Mouse (Mus musculus) left cerebral cortex, adult 2 months (tissue): ENCODE measurements at regions not wholly inside any gene's neighbourhood (a gene's known extent, or its start where the extent isn't known, plus 50 kb on each side); places are given as distances from the start of the nearest gene placed in this dataset.
"Not testable (repeated sequence)": the region's sequence is repeated elsewhere in the genome, so short reads cannot be mapped to it uniquely, and the experiment has no call there.

ENCODE experiments used
- DNase-seq, 2 experiments: peaks; one replicate each; pipeline ENCODE4 v3.0.0; 2021 to 2022; ENCODE audit warnings: low spot score in 2 of 2, mixed read lengths in 1 of 2; ENCODE audit errors: extremely low spot score in 1 of 2
- H3K27ac ChIP-seq: fragments of 200-600 bp; 2 replicates; pipeline ENCODE4 v1.8.1; 2022
- H3K4me3 ChIP-seq: fragments of 200-600 bp; 2 replicates; pipeline ENCODE4 v1.8.1; 2022
- CTCF ChIP-seq: fragments of 200-600 bp; IDR thresholded peaks from 2 replicates; pipeline ENCODE4 v1.8.1; 2022; ENCODE audit warnings: antibody characterized with exemption, mild to moderate bottlenecking, moderate library complexity
- intact Hi-C: fragments of 180-260 bp; cut with DNase I; formaldehyde crosslinking; loops from one replicate; pipeline ENCODE4 v1.15.1; 2025

DNA sequence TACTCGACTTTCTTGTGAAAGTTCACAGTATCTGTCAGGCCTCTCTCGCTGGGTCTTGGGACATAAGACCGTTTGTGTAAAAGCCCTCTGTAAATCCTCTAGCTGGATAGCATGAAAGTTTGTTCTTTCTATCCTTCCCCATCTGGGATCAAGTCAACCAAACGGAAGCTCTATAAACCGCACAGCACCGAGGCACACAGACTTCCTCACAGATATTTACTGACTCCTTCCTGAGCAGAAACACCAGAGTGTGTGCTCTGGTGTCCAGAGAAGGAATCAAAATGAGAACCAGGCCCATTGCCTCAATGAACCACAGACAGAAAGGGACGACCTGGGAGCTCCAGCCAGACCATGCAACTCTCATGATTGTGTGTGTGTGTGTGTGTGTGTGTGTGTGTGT is 502.6 kb downstream of the Gja1 start:
- no peak for TF ChIP-seq CTCF
- H3K4me3 ChIP-seq = no peak overlapping the region
- no peak overlapping the region for H3K27ac ChIP-seq
- DNase-seq = no peak
- intact Hi-C loops = no loop called here

DNA sequence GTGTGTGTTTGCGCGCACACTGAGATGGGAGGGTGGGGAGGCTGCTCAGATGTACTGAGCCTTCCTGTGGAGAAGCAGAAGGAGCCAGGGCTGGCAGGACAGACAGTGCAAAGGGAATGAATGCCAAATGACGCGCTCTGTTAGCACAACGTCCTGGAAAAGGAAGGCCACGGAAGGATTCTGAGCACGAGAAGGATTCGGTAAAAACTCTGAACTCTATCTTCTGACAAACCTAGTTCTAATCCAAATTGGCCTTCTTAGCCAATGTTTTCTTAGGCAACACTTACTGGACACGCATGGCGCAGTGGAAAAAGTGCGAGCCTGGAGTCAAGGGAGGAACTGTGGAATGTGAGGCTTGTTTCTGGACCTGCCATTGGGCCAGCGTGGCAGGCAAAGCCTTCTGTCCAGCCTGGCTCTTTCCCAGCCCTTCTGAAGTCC is 503.0 kb downstream of the Gja1 start:
- Histone ChIP-seq H3K4me3 (no peak overlapping the region), H3K27ac (no peak overlapping the region)

DNA sequence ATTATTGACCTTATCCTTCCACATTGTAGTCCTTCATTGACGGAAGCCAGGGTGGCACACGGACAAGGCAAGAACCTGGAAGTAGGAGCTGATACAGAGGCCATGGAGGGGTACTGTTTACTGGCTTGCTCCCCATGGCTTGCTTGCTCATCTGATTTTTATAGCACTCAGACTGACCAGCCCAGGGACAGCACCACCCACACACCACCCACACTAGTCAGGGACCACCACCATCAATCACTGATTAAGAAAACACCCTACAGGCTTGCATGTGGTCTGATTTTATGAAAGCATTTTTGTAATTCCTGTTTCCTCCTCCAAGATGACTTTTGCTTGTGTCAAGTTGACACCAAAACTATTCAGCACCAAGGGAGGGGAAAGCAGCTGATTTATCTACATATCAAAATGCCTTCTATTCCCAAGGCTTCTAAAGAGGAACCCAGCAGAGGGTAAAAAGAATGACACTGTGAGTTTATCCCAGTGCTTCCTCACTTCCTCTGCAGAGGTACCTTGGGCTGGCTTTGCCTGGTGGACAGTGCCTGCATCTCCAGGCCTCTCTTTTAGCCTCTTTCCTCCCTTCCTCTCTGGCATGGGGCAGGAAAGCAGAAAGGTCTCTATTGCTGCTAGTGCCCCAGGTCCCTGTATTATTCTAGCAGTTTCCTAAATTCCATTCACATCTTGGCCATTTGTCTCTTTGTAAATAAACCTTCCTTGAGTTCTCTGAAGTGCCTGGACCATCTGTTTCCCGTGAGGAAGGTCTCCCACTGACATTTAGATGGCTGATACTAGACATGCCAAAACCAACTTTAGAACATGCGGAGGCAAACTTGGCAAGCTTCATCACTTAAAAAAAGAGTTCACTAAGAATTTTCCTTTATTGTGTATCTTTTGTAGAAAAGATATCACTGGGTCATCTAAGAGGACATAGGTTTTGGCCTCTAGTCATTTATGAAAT is 507.6 kb downstream of the Gja1 start:
- no peak overlapping the region for H3K27ac ChIP-seq
- intact Hi-C loops = no loop called here
- no peak; the same call in 1 of the 2 replicates for TF ChIP-seq CTCF
- DNase-seq = no peak
- no peak overlapping the region for H3K4me3 ChIP-seq

More for the DNA sequence above, 503.0 kb downstream of the Gja1 start:
- no peak for DNase-seq
- no peak for TF ChIP-seq CTCF
- intact Hi-C loops = no loop called here

DNA sequence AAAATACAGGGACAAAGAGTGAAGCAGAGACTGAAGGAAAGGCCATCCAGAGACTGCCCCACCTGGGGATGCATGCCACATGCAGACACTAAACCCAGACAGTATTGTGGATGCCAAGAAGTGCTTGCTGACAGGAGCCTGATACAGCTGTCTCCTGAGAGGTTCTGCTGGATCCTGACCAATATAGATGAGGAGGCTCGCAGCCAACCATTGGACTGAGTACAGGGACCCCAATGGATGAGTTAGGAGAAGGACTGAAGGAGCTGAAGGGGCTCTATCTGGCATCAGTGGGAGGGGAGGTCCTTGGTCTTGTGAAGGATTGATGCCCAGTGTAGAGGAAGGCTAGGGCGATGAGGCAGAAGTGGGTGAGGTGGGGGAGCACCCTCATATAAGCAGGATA is 514.4 kb downstream of the Gja1 start:
- not testable (repeated sequence) for DNase-seq, H3K4me3 ChIP-seq, H3K27ac ChIP-seq
- intact Hi-C loops = loop anchor here (10.0 kb wide), 1 partner anchor 137 kb away; no protein-coding TSS in a partner anchor

DNA sequence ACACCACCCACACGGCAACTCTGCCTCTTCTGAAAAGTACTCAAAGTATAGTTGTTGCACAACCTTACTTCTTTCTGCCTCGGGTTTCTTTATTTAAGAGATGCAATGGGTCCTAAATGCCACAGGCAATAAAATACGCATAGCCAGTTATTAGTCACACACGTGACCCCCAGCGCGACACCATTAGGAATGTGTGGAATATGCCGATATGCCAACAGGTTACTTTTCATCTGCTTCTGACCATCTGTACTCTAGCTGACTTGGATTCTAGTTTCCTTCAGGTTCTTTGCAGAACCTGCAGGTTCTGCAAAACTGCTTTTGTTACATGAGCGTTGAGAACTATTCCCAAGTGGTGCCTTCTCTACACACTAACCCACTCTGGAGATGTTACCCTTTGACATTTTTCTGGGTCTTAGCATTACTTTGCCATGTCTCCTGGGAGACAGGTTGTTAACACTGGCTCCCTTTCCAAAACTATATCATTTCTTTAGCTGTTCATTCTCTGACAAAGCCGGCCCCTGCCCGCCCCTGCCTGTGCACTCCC is 515.6 kb downstream of the Gja1 start:
- no peak for TF ChIP-seq CTCF
- Histone ChIP-seq H3K27ac (peak overlapping the region; percentile 18; the same call in 1 of the 2 replicates), H3K4me3 (no peak overlapping the region)
- intact Hi-C loops = loop anchor here (10.0 kb wide), 1 partner anchor 138 kb away; no protein-coding TSS in a partner anchor
- DNase-seq = no peak

DNA sequence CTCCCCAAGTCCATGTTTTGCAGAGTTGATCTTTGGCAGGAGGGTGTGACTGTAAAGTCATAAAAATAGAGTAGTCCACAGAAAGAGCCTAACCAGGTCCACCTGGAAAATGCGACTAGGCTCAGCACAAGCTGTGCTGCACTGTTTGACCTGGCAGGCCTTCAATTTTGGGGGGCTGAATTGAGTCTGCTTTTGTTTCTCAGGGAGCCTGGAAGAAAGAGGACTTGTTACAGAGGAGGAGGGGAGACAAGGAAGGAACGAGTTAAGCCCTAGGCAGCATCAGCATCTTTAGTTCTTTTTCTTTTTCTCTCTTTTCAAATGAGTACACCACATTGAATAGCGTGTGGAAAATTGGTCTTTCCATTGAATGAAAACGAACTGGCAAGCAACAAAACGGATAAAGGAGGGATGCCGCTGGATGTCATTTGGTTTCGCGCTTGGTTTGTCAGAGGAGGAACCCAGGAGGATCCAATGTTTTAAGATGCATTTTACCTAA is 516.1 kb downstream of the Gja1 start:
- H3K4me3 ChIP-seq = no peak overlapping the region
- peak overlapping the region; percentile 64; the same call in 1 of the 2 replicates for H3K27ac ChIP-seq
- no peak for DNase-seq
- intact Hi-C loops = loop anchor here (10.0 kb wide), 1 partner anchor 138 kb away; no protein-coding TSS in a partner anchor
- no peak for TF ChIP-seq CTCF

DNA sequence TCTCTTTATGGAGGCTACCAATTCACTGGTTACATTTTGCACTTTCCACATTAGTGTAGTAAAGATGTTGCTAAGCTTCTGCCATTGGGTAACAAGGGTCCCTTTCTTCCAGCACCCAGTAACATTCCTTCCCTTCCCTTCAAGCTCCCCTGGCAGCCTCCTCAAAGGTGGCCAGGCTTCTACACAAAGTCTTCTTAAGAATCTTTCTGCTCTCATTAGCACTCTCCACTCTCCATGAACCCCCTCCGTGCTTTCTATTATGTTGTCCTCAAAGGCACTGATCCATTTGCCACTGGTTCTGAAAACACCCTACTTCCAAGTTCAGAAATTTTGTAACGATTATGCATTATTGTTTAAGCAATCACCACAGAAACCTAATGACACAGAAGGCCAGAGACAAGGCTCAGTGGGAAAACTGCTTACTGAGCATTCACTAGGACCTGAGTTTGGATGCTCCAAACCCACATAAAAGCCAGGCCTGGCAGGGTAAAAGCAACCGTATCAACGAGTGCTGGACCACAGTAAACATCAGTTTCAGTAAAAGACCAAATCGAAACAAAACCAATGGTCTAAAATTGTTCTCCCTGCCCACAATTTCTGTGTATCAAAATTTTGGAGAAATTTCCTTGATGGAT is 522.6 kb downstream of the Gja1 start:
- no peak overlapping the region for H3K4me3 ChIP-seq
- DNase-seq = peak in 1 of 2 experiments; percentile 14
- H3K27ac ChIP-seq = peak overlapping the region; percentile 28
- no peak for TF ChIP-seq CTCF
- intact Hi-C loops = loop anchor here (10.0 kb wide), 1 partner anchor 145 kb away; no protein-coding TSS in a partner anchor

DNA sequence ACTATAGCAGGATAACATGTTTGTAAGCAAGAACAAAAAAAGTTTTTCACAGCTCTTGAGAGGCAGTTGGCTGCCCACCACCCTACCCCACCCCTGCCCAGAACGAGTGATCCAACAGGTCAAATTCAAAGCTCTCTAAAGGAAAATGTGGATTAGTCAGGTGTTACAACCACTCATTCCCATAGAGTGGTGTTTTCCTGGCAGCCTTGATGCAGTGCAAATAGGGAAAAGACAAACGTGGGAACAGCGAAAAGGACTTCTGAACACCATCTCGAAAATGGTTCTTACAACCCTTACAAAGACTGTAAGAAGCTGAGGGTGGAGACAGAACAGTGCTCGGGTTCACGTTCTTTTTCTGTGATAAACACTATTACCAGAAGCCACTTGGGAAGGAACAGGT is 523.8 kb downstream of the Gja1 start:
- DNase-seq = no peak
- no peak for TF ChIP-seq CTCF
- intact Hi-C loops = no loop called here
- no peak overlapping the region for H3K4me3 ChIP-seq
- no peak overlapping the region; the same call in 1 of the 2 replicates for H3K27ac ChIP-seq

DNA sequence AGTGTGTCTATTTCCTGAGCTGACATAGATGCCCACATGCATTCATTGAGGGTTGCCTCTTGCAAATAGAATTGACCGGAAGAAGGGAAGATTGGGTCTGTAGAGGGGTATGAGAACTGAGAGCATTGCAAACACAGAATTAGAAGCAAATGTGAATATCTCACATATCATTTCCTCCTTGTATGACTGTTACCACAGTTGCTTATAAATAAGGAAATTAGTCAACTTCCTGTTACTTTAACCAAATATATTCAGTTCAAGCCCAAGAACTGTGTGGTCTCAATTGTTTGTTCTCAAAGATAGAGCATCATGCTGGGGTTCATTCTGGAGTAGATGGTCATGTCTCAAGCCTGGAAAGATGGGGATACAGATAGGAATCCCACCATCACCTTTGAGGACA is 535.6 kb downstream of the Gja1 start:
- no peak overlapping the region for H3K4me3 ChIP-seq
- intact Hi-C loops = no loop called here
- no peak for DNase-seq
- H3K27ac ChIP-seq = no peak overlapping the region
- TF ChIP-seq CTCF = no peak

DNA sequence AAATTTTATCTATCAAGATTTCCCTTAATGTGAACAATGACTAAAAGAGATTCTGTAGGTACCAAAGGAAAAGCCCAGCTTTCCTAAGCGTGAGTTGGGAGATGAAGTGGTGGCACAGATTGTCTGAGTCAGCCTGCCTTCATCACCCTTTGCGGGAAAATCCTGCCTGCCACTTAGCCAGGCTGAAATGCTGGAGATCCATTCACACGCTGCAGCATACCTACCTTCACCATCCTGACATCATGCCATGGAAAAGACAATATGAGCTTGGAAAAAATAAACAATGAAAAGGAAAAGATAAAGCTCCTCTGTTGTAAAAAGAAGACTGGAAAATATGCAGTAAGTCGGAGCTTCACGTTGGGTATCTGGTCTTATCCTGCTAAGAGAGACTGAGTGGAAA is 537.0 kb downstream of the Gja1 start:
- intact Hi-C loops = no loop called here
- DNase-seq = no peak
- no peak overlapping the region for H3K27ac ChIP-seq
- H3K4me3 ChIP-seq = no peak overlapping the region
- no peak for TF ChIP-seq CTCF

DNA sequence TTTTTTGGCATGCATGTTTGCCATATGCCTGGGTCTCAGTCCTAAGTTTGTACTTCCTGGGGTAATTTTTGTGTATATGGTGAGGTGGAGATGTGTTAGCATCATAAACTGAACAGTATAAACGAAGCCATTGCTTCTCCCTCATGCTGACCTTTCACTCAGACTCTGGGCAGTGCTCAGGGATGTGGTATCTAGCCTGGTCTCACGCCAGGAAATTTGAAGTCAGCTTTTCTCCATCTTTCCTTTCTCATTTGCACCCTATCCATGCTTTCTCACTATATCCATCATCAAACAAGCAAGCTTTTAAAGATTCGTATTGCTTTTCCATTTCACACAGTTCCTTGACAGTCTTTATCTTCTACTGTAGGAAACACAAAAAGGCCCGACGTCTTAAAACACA is 541.3 kb downstream of the Gja1 start:
- no peak for TF ChIP-seq CTCF

More for the DNA sequence above, 541.3 kb downstream of the Gja1 start:
- DNase-seq = no peak
- no peak overlapping the region for H3K27ac ChIP-seq
- intact Hi-C loops = no loop called here
- H3K4me3 ChIP-seq = no peak overlapping the region
